Mouse (Mus musculus) spleen, adult 2 months (tissue): ENCODE measurements around the gene Lingo2. TPM values are rescaled to one million over a fixed set of nuclear protein-coding genes. Genes with fewer than 3 reads are reported as not detected.

Experiments
- DNase-seq, 2 experiments: peaks; one replicate each; pipeline versions ENCODE4 v3.0.0 to v3.0.0-alpha.2; 2012 to 2021; ENCODE audit warnings: low spot score in 2 of 2, low read depth in 1 of 2
- H3K27ac ChIP-seq: fragments of 200-500 bp; 2 replicates; pipeline ENCODE4 v1.5.1; 2012; ENCODE audit warnings: low read length, inconsistent platforms; ENCODE audit not compliant: insufficient read depth
- H3K27me3 ChIP-seq: fragments of 200-500 bp; 2 replicates; pipeline ENCODE4 v1.6.1; 2012; ENCODE audit warnings: mild to moderate bottlenecking, moderate library complexity, low read length, inconsistent platforms; ENCODE audit not compliant: control insufficient read depth, insufficient read depth
- H3K36me3 ChIP-seq: fragments of 200-500 bp; 2 replicates; pipeline ENCODE4 v1.6.1; 2012; ENCODE audit warnings: mild to moderate bottlenecking, low read length, inconsistent platforms; ENCODE audit not compliant: control insufficient read depth, insufficient read depth
- H3K4me1 ChIP-seq: fragments of 200-500 bp; 2 replicates; pipeline ENCODE4 v1.6.1; 2011; ENCODE audit warnings: inconsistent platforms; ENCODE audit not compliant: control insufficient read depth, insufficient read depth, insufficient read length
- H3K4me3 ChIP-seq: fragments of 200-500 bp; 2 replicates; pipeline ENCODE4 v1.5.1; 2011; ENCODE audit warnings: mild to moderate bottlenecking, inconsistent platforms; ENCODE audit not compliant: insufficient read depth, insufficient read length; ENCODE audit errors: extremely low read depth
- CTCF ChIP-seq: fragments of 200-500 bp; IDR thresholded peaks from 2 replicates; pipeline ENCODE4 v1.5.1; 2011; ENCODE audit warnings: mild to moderate bottlenecking, inconsistent platforms; ENCODE audit not compliant: insufficient read depth, insufficient read length, insufficient replicate concordance; ENCODE audit errors: extremely low read depth
- POLR2A ChIP-seq: fragments of 200-500 bp; IDR thresholded peaks from 2 replicates; pipeline ENCODE4 v1.6.1; 2011; ENCODE audit warnings: low read depth, low read length, inconsistent platforms
- WGBS: fragments of 180-500 bp; shearing (Covaris S2); methylation state at CpG from one replicate; pipeline ENCODE4 v1.1.7; 2018; 5-methylcytosine and 5-hydroxymethylcytosine counted together
- polyA plus RNA-seq: library from polyadenylated mRNA; depleted of rRNA; stranded (reverse); fragments of >200 nt; gene quantifications from 2 replicates; pipeline ENCODE4 v1.2.3, GENCODE M21; 2012

Gene Lingo2
- polyA plus RNA-seq, 1 experiment = 0.02 TPM

- TF ChIP-seq POLR2A (no peak), CTCF (no peak)
- H3K4me1 ChIP-seq = no peaks in the 10 kb centered on the region
- no peaks in the 10 kb centered on the region for H3K27me3 ChIP-seq
- no peak overlapping the region for H3K4me3 ChIP-seq
- H3K36me3 ChIP-seq = no peaks in the 10 kb centered on the region
- no peak for DNase-seq
- no peak overlapping the region for H3K27ac ChIP-seq
- WGBS = 69% methylated on average over 1 of the region's 1 CpGs
Observed at GRCm38 (mm10) chr4:36560997-36561396, 390.6 kb downstream of the Lingo2 start.

GRCm38 (mm10) chr4:36540664-36541360 is 410.7 kb downstream of the Lingo2 start:
- H3K27me3 ChIP-seq = no peaks in the 10 kb centered on the region
- WGBS = 62% methylated on average over 2 of the region's 2 CpGs
- no peak overlapping the region for H3K27ac ChIP-seq

GRCm38 (mm10) chr4:36533895-36534294 is 417.7 kb downstream of the Lingo2 start:
- no peaks in the 10 kb centered on the region for H3K27me3 ChIP-seq
- no peaks in the 10 kb centered on the region for H3K4me1 ChIP-seq
- 86% methylated on average over 2 of the region's 2 CpGs for WGBS
- DNase-seq = no peak
- no peak overlapping the region for H3K4me3 ChIP-seq
- TF ChIP-seq CTCF = no peak
- no peak for TF ChIP-seq POLR2A
- no peak overlapping the region for H3K27ac ChIP-seq
- no peaks in the 10 kb centered on the region for H3K36me3 ChIP-seq

More at GRCm38 (mm10) chr4:36540664-36541360, 410.7 kb downstream of the Lingo2 start:
- DNase-seq = no peak
- TF ChIP-seq POLR2A (no peak), CTCF (no peak)
- Histone ChIP-seq H3K36me3 (no peaks in the 10 kb centered on the region), H3K4me1 (no peaks in the 10 kb centered on the region), H3K4me3 (no peak overlapping the region)

GRCm38 (mm10) chr4:36490255-36490654 is 461.3 kb downstream of the Lingo2 start:
- no peaks in the 10 kb centered on the region for H3K27me3 ChIP-seq
- no peaks in the 10 kb centered on the region for H3K4me1 ChIP-seq
- no peaks in the 10 kb centered on the region for H3K36me3 ChIP-seq
- WGBS = 54% methylated on average over 1 of the region's 1 CpGs
- no peak for DNase-seq
- no peak overlapping the region for H3K27ac ChIP-seq
- no peak overlapping the region for H3K4me3 ChIP-seq
- TF ChIP-seq POLR2A (no peak), CTCF (no peak)

- no peak overlapping the region for H3K27ac ChIP-seq
- no peaks in the 10 kb centered on the region for H3K4me1 ChIP-seq
- no peak overlapping the region for H3K4me3 ChIP-seq
- H3K36me3 ChIP-seq = no peaks in the 10 kb centered on the region
- TF ChIP-seq POLR2A (no peak), CTCF (no peak)
- H3K27me3 ChIP-seq = no peaks in the 10 kb centered on the region
- WGBS = 81% methylated on average over 3 of the region's 3 CpGs
- no peak for DNase-seq
Observed at GRCm38 (mm10) chr4:36435211-36435610, 516.3 kb downstream of the Lingo2 start.

- no peak overlapping the region for H3K4me3 ChIP-seq
- H3K27ac ChIP-seq = no peak overlapping the region
- TF ChIP-seq POLR2A = no peak
- TF ChIP-seq CTCF = no peak
- WGBS = 73% methylated on average over 5 of the region's 5 CpGs
- no peaks in the 10 kb centered on the region for H3K27me3 ChIP-seq
- no peak for DNase-seq
- no peaks in the 10 kb centered on the region for H3K36me3 ChIP-seq
- no peaks in the 10 kb centered on the region for H3K4me1 ChIP-seq
Observed at GRCm38 (mm10) chr4:36426192-36426591, 525.4 kb downstream of the Lingo2 start.

- Histone ChIP-seq H3K4me1 (no peaks in the 10 kb centered on the region), H3K27ac (no peak overlapping the region), H3K36me3 (no peaks in the 10 kb centered on the region), H3K4me3 (no peak overlapping the region), H3K27me3 (no peaks in the 10 kb centered on the region)
- WGBS = 89% methylated on average over 3 of the region's 3 CpGs
- no peak for DNase-seq
- TF ChIP-seq POLR2A (no peak), CTCF (no peak)
Observed at GRCm38 (mm10) chr4:36407350-36407749, 544.2 kb downstream of the Lingo2 start.
